Mouse (Mus musculus) CH12.LX (cell line): ENCODE results near the gene Lpar6.

Experiments
- CHD2 ChIP-seq: IDR thresholded peaks from 2 replicates; pipeline ENCODE4 v1.6.1; 2011; ENCODE audit warnings: low read length, improper control_type of control experiment
- CTCF ChIP-seq, 2 experiments: IDR thresholded peaks in 1 of 2; conservative IDR thresholded peaks in 1 of 2; 2 replicates each; pipeline ENCODE4 v1.5.1; 2011 to 2012; ENCODE audit warnings: low read depth in 2 of 2, low read length in 2 of 2, improper control_type of control experiment in 1 of 2, inconsistent platforms in 1 of 2, mild to moderate bottlenecking in 1 of 2, moderate library complexity in 1 of 2
- GABPA ChIP-seq: IDR thresholded peaks from 2 replicates; pipeline ENCODE4 v1.6.1; 2012; ENCODE audit warnings: low read depth, low read length, improper control_type of control experiment, inconsistent platforms; ENCODE audit not compliant: insufficient replicate concordance
- HCFC1 ChIP-seq: IDR thresholded peaks from 2 replicates; pipeline ENCODE4 v1.6.1; 2012; ENCODE audit warnings: low read depth, mild to moderate bottlenecking, inconsistent platforms, low read length, improper control_type of control experiment
- MAFK ChIP-seq: IDR thresholded peaks from 2 replicates; pipeline ENCODE4 v1.6.1; 2011; ENCODE audit warnings: low read length, improper control_type of control experiment; ENCODE audit not compliant: insufficient replicate concordance
- MXI1 ChIP-seq: IDR thresholded peaks from 2 replicates; pipeline ENCODE4 v1.6.1; 2011; ENCODE audit warnings: mild to moderate bottlenecking, low read depth, low read length, improper control_type of control experiment
- MYC ChIP-seq: IDR thresholded peaks from 2 replicates; pipeline ENCODE4 v1.6.1; 2011; ENCODE audit warnings: low read depth, mild to moderate bottlenecking, improper control_type of control experiment, low read length
- NRF1 ChIP-seq: IDR thresholded peaks from 2 replicates; pipeline ENCODE4 v1.6.1; 2014; ENCODE audit warnings: low read depth, mild to moderate bottlenecking, inconsistent platforms, low read length, improper control_type of control experiment, moderate library complexity
- POLR2A ChIP-seq: IDR thresholded peaks from 2 replicates; pipeline ENCODE4 v1.6.1; 2011; ENCODE audit warnings: low read depth, mild to moderate bottlenecking, improper control_type of control experiment, low read length
- POLR2AphosphoS2 ChIP-seq: IDR thresholded peaks from 2 replicates; pipeline ENCODE4 v1.6.1; 2011; ENCODE audit warnings: low read depth, low read length, improper control_type of control experiment
- SMC3 ChIP-seq: IDR thresholded peaks from 2 replicates; pipeline ENCODE4 v1.6.1; 2011; ENCODE audit warnings: low read depth, low read length, improper control_type of control experiment
- TCF12 ChIP-seq: IDR thresholded peaks from 2 replicates; pipeline ENCODE4 v1.6.1; 2014; ENCODE audit warnings: low read depth, mild to moderate bottlenecking, inconsistent platforms, low read length, improper control_type of control experiment
- ZC3H11A ChIP-seq: IDR thresholded peaks from 2 replicates; pipeline ENCODE4 v1.6.1; 2012; ENCODE audit warnings: low read depth, mild to moderate bottlenecking, inconsistent platforms, low read length, improper control_type of control experiment
- ZMIZ1 ChIP-seq: IDR thresholded peaks from 2 replicates; pipeline ENCODE4 v1.6.1; 2012; ENCODE audit warnings: low read depth, mild to moderate bottlenecking, inconsistent platforms, low read length, improper control_type of control experiment

- TF ChIP-seq NRF1, result no peak
- no peak for TF ChIP-seq CTCF (conservative IDR thresholded peaks at IDR 0.05 in 1 of 2, IDR thresholded peaks at IDR 0.05 in 1 of 2; ENCODE audit: low read depth in 2 of 2, low read length in 2 of 2)
- no peak for TF ChIP-seq TCF12
- TF ChIP-seq MXI1, result no peak
- no peak for TF ChIP-seq POLR2A
- no peak for TF ChIP-seq MAFK
- no peak for TF ChIP-seq SMC3
- no peak for TF ChIP-seq MYC
- no peak for TF ChIP-seq POLR2AphosphoS2
- TF ChIP-seq GABPA, result no peak
- no peak for TF ChIP-seq CHD2
- no peak for TF ChIP-seq HCFC1
- no peak for TF ChIP-seq ZC3H11A
- TF ChIP-seq ZMIZ1, result no peak
Measured at GRCm38 (mm10) chr14:73226849-73227248, 10.8 kb upstream of the Lpar6 start.
